Comparison of ENCODE assay signal across 18 mouse cellular contexts in the genomic region with DNA sequence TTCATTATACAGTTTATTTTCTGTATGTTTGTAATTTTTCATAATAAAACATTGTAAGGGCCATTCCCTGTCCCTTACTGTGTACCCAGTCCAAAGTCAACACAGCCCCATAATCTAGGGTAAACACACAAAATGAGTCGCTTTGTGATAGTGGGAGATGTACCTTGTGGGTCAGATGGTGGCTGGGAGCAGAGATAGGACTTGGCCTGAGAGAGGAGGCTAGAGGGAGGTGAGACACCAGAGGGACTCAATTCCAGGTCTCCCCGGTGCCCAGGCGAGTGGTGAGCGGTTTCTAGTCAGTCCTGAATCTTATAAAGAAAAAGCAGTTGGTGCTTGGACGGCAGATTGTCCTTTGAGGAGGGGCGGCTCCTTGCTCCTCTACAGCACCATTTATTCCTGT. TPM values are rescaled to one million over a fixed set of nuclear protein-coding genes. Genes with fewer than 3 reads are reported as not detected.
DNase-seq lines count a peak whose midpoint lies in the region; ATAC-seq and TF ChIP-seq lines count a peak whose summit lies in the region.
"Had no signal": no experiment of that assay in that cellular context is flagged by ENCODE, and none has a peak within 500 bp of the region (broad histone marks: within the 10 kb centered on the region; RNA-seq: fewer than 3 reads in every experiment).

No protein-coding gene starts in this region.

- H3K27me3 ChIP-seq in intestine, embryonic 15.5 days (replicated peaks) = no peaks in the 10 kb centered on the region
- H3K27me3 ChIP-seq in intestine, postnatal 0 days (replicated peaks; ENCODE audit: control insufficient read depth, insufficient read depth, low read length) = no peaks in the 10 kb centered on the region
- H3K27me3 ChIP-seq in intestine, embryonic 16.5 days (replicated peaks; ENCODE audit: control insufficient read depth, insufficient read depth, low read length) = no peaks in the 10 kb centered on the region
- H3K27me3 ChIP-seq in midbrain, embryonic 14.5 days (ENCODE audit: control insufficient read depth, insufficient read depth, low read length) = no peaks in the 10 kb centered on the region
- H3K27me3 ChIP-seq: embryonic facial prominence, embryonic 12.5 days; megakaryocyte, embryonic 14.5 days had no signal

- H3K9ac ChIP-seq in intestine, embryonic 15.5 days = no peak overlapping the region
- no peak overlapping the region for H3K9ac ChIP-seq in intestine, postnatal 0 days (ENCODE audit: low read depth, low read length)
- H3K9ac ChIP-seq in intestine, embryonic 16.5 days (ENCODE audit: low read depth, low read length) = no peak overlapping the region
- no peak overlapping the region; the same call in 1 of the 2 replicates for H3K9ac ChIP-seq in midbrain, embryonic 14.5 days (replicated peaks; ENCODE audit: low read length)
- H3K9ac ChIP-seq: embryonic facial prominence, embryonic 12.5 days; forebrain, postnatal 0 days had no signal

- H3K4me1 ChIP-seq in intestine, embryonic 15.5 days (replicated peaks) = no peaks in the 10 kb centered on the region
- no peaks in the 10 kb centered on the region for H3K4me1 ChIP-seq in intestine, postnatal 0 days (replicated peaks; ENCODE audit: control insufficient read depth, insufficient read depth, low read length)
- no peaks in the 10 kb centered on the region for H3K4me1 ChIP-seq in intestine, embryonic 16.5 days (ENCODE audit: control insufficient read depth, insufficient read depth, low read length)
- peaks cover 6% of the 10 kb centered on the region; the same call in 1 of the 2 replicates for H3K4me1 ChIP-seq in midbrain, embryonic 14.5 days (ENCODE audit: control insufficient read depth, insufficient read depth, low read length)
- H3K4me1 ChIP-seq: embryonic facial prominence, embryonic 12.5 days had no signal

- H3K9me3 ChIP-seq in intestine, embryonic 15.5 days = no peaks in the 10 kb centered on the region
- no peaks in the 10 kb centered on the region for H3K9me3 ChIP-seq in intestine, postnatal 0 days (ENCODE audit: control insufficient read depth)
- H3K9me3 ChIP-seq in intestine, embryonic 16.5 days (ENCODE audit: control insufficient read depth, low read length) = no peaks in the 10 kb centered on the region
- H3K9me3 ChIP-seq in midbrain, embryonic 14.5 days (ENCODE audit: control insufficient read depth, low read length) = no peaks in the 10 kb centered on the region
- H3K9me3 ChIP-seq: embryonic facial prominence, embryonic 12.5 days had no signal

- 72% methylated on average over 6 of the region's 6 CpGs for WGBS in intestine, embryonic 15.5 days
- 60% methylated on average over 6 of the region's 6 CpGs for WGBS in intestine, postnatal 0 days
- 70% methylated on average over 6 of the region's 6 CpGs for WGBS in intestine, embryonic 16.5 days
- 87% methylated on average over 6 of the region's 6 CpGs for WGBS in midbrain, embryonic 14.5 days

- H3K27ac ChIP-seq in intestine, embryonic 15.5 days = no peak overlapping the region
- H3K27ac ChIP-seq in intestine, postnatal 0 days (ENCODE audit: low read depth, low read length) = no peak overlapping the region
- no peak overlapping the region for H3K27ac ChIP-seq in intestine, embryonic 16.5 days (ENCODE audit: low read length)
- H3K27ac ChIP-seq in midbrain, embryonic 14.5 days (replicated peaks; ENCODE audit: low read depth, low read length) = no peak overlapping the region
- H3K27ac ChIP-seq: embryonic facial prominence, embryonic 12.5 days had no signal

- no peaks in the 10 kb centered on the region for H3K36me3 ChIP-seq in intestine, embryonic 15.5 days
- H3K36me3 ChIP-seq in intestine, postnatal 0 days (ENCODE audit: control insufficient read depth, insufficient read depth) = no peaks in the 10 kb centered on the region
- no peaks in the 10 kb centered on the region for H3K36me3 ChIP-seq in intestine, embryonic 16.5 days (ENCODE audit: control insufficient read depth, insufficient read depth, low read length)
- no peaks in the 10 kb centered on the region for H3K36me3 ChIP-seq in midbrain, embryonic 14.5 days (ENCODE audit: control insufficient read depth, insufficient read depth, low read length)
- H3K36me3 ChIP-seq: embryonic facial prominence, embryonic 12.5 days had no signal

- peak; percentile 74 for ATAC-seq in intestine, embryonic 15.5 days
- ATAC-seq in intestine, postnatal 0 days = no peak; the same call in 1 of the 2 replicates
- ATAC-seq in intestine, embryonic 16.5 days = peak; percentile 67
- ATAC-seq in megakaryocyte progenitor cell, adult 5-6 weeks (replicated peaks; ENCODE audit: poor library complexity) = peak; percentile 82
- no peak for ATAC-seq in CD4-positive, CD25-positive, alpha-beta regulatory T cell, adult 4 months
- no peak for ATAC-seq in midbrain, embryonic 14.5 days (ENCODE audit: low FRiP score, low TSS enrichment)
- ATAC-seq: forebrain, postnatal 0 days had no signal

- TF ChIP-seq CTCF in intestine, postnatal 0 days (IDR thresholded peaks at IDR 0.05; ENCODE audit: low read depth) = no peak

- H3K4me2 ChIP-seq in intestine, embryonic 15.5 days (replicated peaks) = no peak overlapping the region
- no peak overlapping the region for H3K4me2 ChIP-seq in intestine, postnatal 0 days (replicated peaks; ENCODE audit: low read depth)
- no peak overlapping the region for H3K4me2 ChIP-seq in intestine, embryonic 16.5 days (ENCODE audit: low read depth, low read length)
- H3K4me2 ChIP-seq in midbrain, embryonic 14.5 days (ENCODE audit: low read length) = no peak overlapping the region
- H3K4me2 ChIP-seq: embryonic facial prominence, embryonic 12.5 days had no signal

- no peak overlapping the region for H3K4me3 ChIP-seq in intestine, embryonic 15.5 days (replicated peaks)
- no peak overlapping the region for H3K4me3 ChIP-seq in intestine, postnatal 0 days (ENCODE audit: low read depth, low read length)
- H3K4me3 ChIP-seq in intestine, embryonic 16.5 days (ENCODE audit: low read length) = no peak overlapping the region
- H3K4me3 ChIP-seq in midbrain, embryonic 14.5 days (replicated peaks; ENCODE audit: low read depth, low read length) = no peak overlapping the region
- H3K4me3 ChIP-seq: embryonic facial prominence, embryonic 12.5 days; megakaryocyte, embryonic 14.5 days had no signal

- no peak for DNase-seq in thymus, postnatal 25 days
- DNase-seq in cerebellum, postnatal 4 days (ENCODE audit: low spot score in 2 of 2) = no peak
- no peak for DNase-seq in midbrain, embryonic 14.5 days
- DNase-seq: B cell, adult 2 months; cerebellum, adult 9-11 months; forebrain, postnatal 0 days; gastrocnemius, postnatal 25 days; heart, postnatal 14 days; kidney, postnatal 14 days; layer of hippocampus, postnatal 36 days; thymus, adult 18-20 months had no signal

RNA-seq across cellular contexts. Expression of a gene that starts 26.4 kb away (rescaled TPM):
- 15.1 and 17.4 TPM in 2 replicates for polyA plus RNA-seq in intestine, embryonic 15.5 days (2015; fragmentation: Nextera tagmentation; extraction: Ambion mirVana)
- 17.3 and 21.2 TPM in 2 replicates for polyA plus RNA-seq in intestine, postnatal 0 days (2015; fragmentation: Nextera tagmentation; extraction: Ambion mirVana)
- 20.1 and 21.9 TPM in 2 replicates for polyA plus RNA-seq in intestine, embryonic 16.5 days (2015; fragmentation: Nextera tagmentation; extraction: Ambion mirVana)
- 13.3 and 22.5 TPM in 2 replicates for total RNA-seq in megakaryocyte progenitor cell, adult 5-6 weeks (2015)
- 16.2 and 17.0 TPM in 2 replicates for total RNA-seq in megakaryocyte progenitor cell, adult 5-6 weeks (2017)
- polyA plus RNA-seq in CD4-positive, CD25-positive, alpha-beta regulatory T cell, adult 4 months (2017; shearing (Covaris generic)) = 10 to 100 TPM; 15.7 to 27.0 TPM
- polyA plus RNA-seq in midbrain, embryonic 14.5 days (2014; fragmentation: Nextera tagmentation; extraction: Ambion mirVana) = 0.77 and 0.87 TPM in 2 replicates

Comparison
In these comparisons a context has a peak if more than half of its experiments do, and no peak if none do; other contexts are left out.
1. ATAC-seq: peak in intestine, embryonic 15.5 days (single experiment), intestine, embryonic 16.5 days (single experiment) and megakaryocyte progenitor cell, adult 5-6 weeks (single experiment); none in intestine, postnatal 0 days (single experiment), CD4-positive, CD25-positive, alpha-beta regulatory T cell, adult 4 months (single experiment) and midbrain, embryonic 14.5 days (single experiment).